Mouse (Mus musculus) forebrain, embryonic 10.5 days (tissue): ENCODE data around the gene Wwc2. TPM values are rescaled to one million over a fixed set of nuclear protein-coding genes. Genes with fewer than 3 reads are reported as not detected.

Experiments
- DNase-seq: peaks from one replicate; pipeline ENCODE4 v3.0.0-alpha.2; 2017; ENCODE audit warnings: low spot score; ENCODE audit errors: extremely low spot score
- H3K27ac ChIP-seq: fragments of 300-500 bp; sonication (generic); 2 replicates; pipeline ENCODE4 v1.5.1; 2016; ENCODE audit warnings: mild to moderate bottlenecking
- H3K27me3 ChIP-seq: fragments of 300-500 bp; sonication (generic); 2 replicates; pipeline ENCODE4 v1.6.1; 2016; ENCODE audit warnings: mild to moderate bottlenecking; ENCODE audit not compliant: poor library complexity, severe bottlenecking
- H3K36me3 ChIP-seq: fragments of 300-500 bp; sonication (generic); replicated peaks from 2 replicates; pipeline ENCODE4 v1.6.1; 2016; ENCODE audit warnings: mild to moderate bottlenecking, moderate library complexity
- H3K4me1 ChIP-seq: fragments of 300-500 bp; sonication (generic); 2 replicates; pipeline ENCODE4 v1.6.1; 2016
- H3K4me3 ChIP-seq: fragments of 300-500 bp; sonication (generic); 2 replicates; pipeline ENCODE4 v1.5.1; 2016; ENCODE audit warnings: mild to moderate bottlenecking, moderate library complexity
- H3K9me3 ChIP-seq: fragments of 300-500 bp; sonication (generic); 2 replicates; pipeline ENCODE4 v1.6.1; 2016; ENCODE audit warnings: mild to moderate bottlenecking, moderate library complexity
- WGBS: fragments of 180-500 bp; shearing (Covaris S2); methylation state at CpG from one replicate; pipeline ENCODE4 v1.1.7; 2016; 5-methylcytosine and 5-hydroxymethylcytosine counted together
- polyA plus RNA-seq: library from polyadenylated mRNA; unstranded; fragments of >200 nt; fragmentation: Nextera tagmentation; extraction: Ambion mirVana; gene quantifications from 2 replicates; pipeline ENCODE4 v1.2.1, GENCODE M21; 2016

Wwc2 gene
- polyA plus RNA-seq, 1 experiment from 2014 or later, result 7.8 TPM

GRCm38 (mm10) chr8:47819034-47819433 is 171.7 kb downstream of the Wwc2 start:
- Histone ChIP-seq H3K36me3 (no peaks in the 10 kb centered on the region), H3K4me3 (no peak overlapping the region), H3K27ac (no peak overlapping the region), H3K9me3 (peaks cover 5% of the 10 kb centered on the region; the same call in 1 of the 2 replicates), H3K4me1 (peaks cover 16% of the 10 kb centered on the region), H3K27me3 (no peaks in the 10 kb centered on the region)
- WGBS, result 93% methylated on average over 8 of the region's 8 CpGs
- DNase-seq, result no peak

- H3K27ac ChIP-seq, result peak overlapping the region; percentile 48; the same call in 1 of the 2 replicates
- H3K4me1 ChIP-seq, result peaks cover 7% of the 10 kb centered on the region
- H3K4me3 ChIP-seq, result no peak overlapping the region
- peaks cover 4% of the 10 kb centered on the region; the same call in 1 of the 2 replicates for H3K9me3 ChIP-seq
- WGBS, result 76% methylated on average over 12 of the region's 12 CpGs
- DNase-seq, result no peak
- H3K36me3 ChIP-seq, result no peaks in the 10 kb centered on the region
- H3K27me3 ChIP-seq, result no peaks in the 10 kb centered on the region
Observed at GRCm38 (mm10) chr8:47811221-47811620, 179.5 kb downstream of the Wwc2 start.

GRCm38 (mm10) chr8:47810666-47811015 is 180.1 kb downstream of the Wwc2 start:
- DNase-seq, result no peak
- 79% methylated on average over 7 of the region's 7 CpGs for WGBS
- Histone ChIP-seq H3K27me3 (no peaks in the 10 kb centered on the region), H3K36me3 (no peaks in the 10 kb centered on the region), H3K4me1 (peaks cover 7% of the 10 kb centered on the region), H3K27ac (peak overlapping the region; percentile 48; the same call in 1 of the 2 replicates), H3K9me3 (peaks cover 4% of the 10 kb centered on the region; the same call in 1 of the 2 replicates), H3K4me3 (no peak overlapping the region)

- Histone ChIP-seq H3K4me1 (peaks cover 7% of the 10 kb centered on the region), H3K9me3 (peaks cover 4% of the 10 kb centered on the region; the same call in 1 of the 2 replicates), H3K27ac (no peak overlapping the region), H3K4me3 (no peak overlapping the region), H3K27me3 (no peaks in the 10 kb centered on the region), H3K36me3 (no peaks in the 10 kb centered on the region)
- WGBS, result 90% methylated on average over 14 of the region's 14 CpGs
- no peak for DNase-seq
Observed at GRCm38 (mm10) chr8:47809970-47810665, 180.6 kb downstream of the Wwc2 start.

GRCm38 (mm10) chr8:47804262-47804661 is 186.5 kb downstream of the Wwc2 start:
- DNase-seq, result no peak
- Histone ChIP-seq H3K27ac (no peak overlapping the region), H3K36me3 (no peaks in the 10 kb centered on the region), H3K9me3 (no peaks in the 10 kb centered on the region), H3K4me3 (no peak overlapping the region), H3K27me3 (no peaks in the 10 kb centered on the region), H3K4me1 (peaks cover 7% of the 10 kb centered on the region; the same call in 1 of the 2 replicates)
- WGBS, result 93% methylated on average over 1 of the region's 1 CpGs

- no peak overlapping the region for H3K27ac ChIP-seq
- DNase-seq, result no peak
- no peaks in the 10 kb centered on the region for H3K36me3 ChIP-seq
- H3K4me1 ChIP-seq, result peaks cover 7% of the 10 kb centered on the region; the same call in 1 of the 2 replicates
- H3K9me3 ChIP-seq, result no peaks in the 10 kb centered on the region
- no peak overlapping the region for H3K4me3 ChIP-seq
- no peaks in the 10 kb centered on the region for H3K27me3 ChIP-seq
- 91% methylated on average over 2 of the region's 2 CpGs for WGBS
Observed at GRCm38 (mm10) chr8:47802349-47802748, 188.4 kb downstream of the Wwc2 start.

- H3K27me3 ChIP-seq, result no peaks in the 10 kb centered on the region
- H3K9me3 ChIP-seq, result peaks cover 9% of the 10 kb centered on the region
- DNase-seq, result no peak
- H3K36me3 ChIP-seq, result no peaks in the 10 kb centered on the region
- 93% methylated on average over 6 of the region's 6 CpGs for WGBS
- H3K27ac ChIP-seq, result no peak overlapping the region
- H3K4me1 ChIP-seq, result no peaks in the 10 kb centered on the region
- H3K4me3 ChIP-seq, result no peak overlapping the region
Observed at GRCm38 (mm10) chr8:47799438-47799837, 191.3 kb downstream of the Wwc2 start.

- no peak for DNase-seq
- Histone ChIP-seq H3K36me3 (no peaks in the 10 kb centered on the region), H3K9me3 (peaks cover 22% of the 10 kb centered on the region), H3K27me3 (no peaks in the 10 kb centered on the region), H3K27ac (no peak overlapping the region), H3K4me1 (peaks cover 18% of the 10 kb centered on the region), H3K4me3 (no peak overlapping the region)
- 86% methylated on average over 9 of the region's 9 CpGs for WGBS
Observed at GRCm38 (mm10) chr8:47791986-47792385, 198.7 kb downstream of the Wwc2 start.

GRCm38 (mm10) chr8:47787705-47788104 is 203.0 kb downstream of the Wwc2 start:
- no peak overlapping the region for H3K4me3 ChIP-seq
- peaks cover 7% of the 10 kb centered on the region; the same call in 1 of the 2 replicates for H3K9me3 ChIP-seq
- peaks cover 22% of the 10 kb centered on the region for H3K4me1 ChIP-seq
- H3K27me3 ChIP-seq, result no peaks in the 10 kb centered on the region
- WGBS, result 42% methylated on average over 10 of the region's 10 CpGs
- peak overlapping the region; percentile 69 for H3K27ac ChIP-seq
- DNase-seq, result no peak
- H3K36me3 ChIP-seq, result no peaks in the 10 kb centered on the region

GRCm38 (mm10) chr8:47786323-47786722 is 204.4 kb downstream of the Wwc2 start:
- Histone ChIP-seq H3K27me3 (no peaks in the 10 kb centered on the region), H3K4me3 (no peak overlapping the region), H3K27ac (no peak overlapping the region), H3K4me1 (peaks cover 22% of the 10 kb centered on the region), H3K36me3 (no peaks in the 10 kb centered on the region), H3K9me3 (peaks cover 7% of the 10 kb centered on the region; the same call in 1 of the 2 replicates)
- no peak for DNase-seq
- 94% methylated on average over 15 of the region's 15 CpGs for WGBS

- DNase-seq, result no peak
Observed at GRCm38 (mm10) chr8:47784436-47784835, 206.3 kb downstream of the Wwc2 start.

GRCm38 (mm10) chr8:47783944-47784343 is 206.8 kb downstream of the Wwc2 start:
- DNase-seq, result no peak
- WGBS, result 98% methylated on average over 6 of the region's 6 CpGs
- H3K9me3 ChIP-seq, result peaks cover 7% of the 10 kb centered on the region; the same call in 1 of the 2 replicates
- H3K4me1 ChIP-seq, result peaks cover 22% of the 10 kb centered on the region
- H3K4me3 ChIP-seq, result no peak overlapping the region
- no peaks in the 10 kb centered on the region for H3K36me3 ChIP-seq
- H3K27me3 ChIP-seq, result no peaks in the 10 kb centered on the region
- no peak overlapping the region for H3K27ac ChIP-seq

More at GRCm38 (mm10) chr8:47784436-47784835, 206.3 kb downstream of the Wwc2 start:
- no peak overlapping the region for H3K4me3 ChIP-seq
- 90% methylated on average over 7 of the region's 7 CpGs for WGBS
- H3K27me3 ChIP-seq, result no peaks in the 10 kb centered on the region
- no peak overlapping the region for H3K27ac ChIP-seq
- no peaks in the 10 kb centered on the region for H3K36me3 ChIP-seq
- peaks cover 7% of the 10 kb centered on the region; the same call in 1 of the 2 replicates for H3K9me3 ChIP-seq
- H3K4me1 ChIP-seq, result peaks cover 22% of the 10 kb centered on the region

GRCm38 (mm10) chr8:47783544-47783943 is 207.2 kb downstream of the Wwc2 start:
- Histone ChIP-seq H3K4me3 (no peak overlapping the region), H3K9me3 (peaks cover 7% of the 10 kb centered on the region; the same call in 1 of the 2 replicates), H3K36me3 (no peaks in the 10 kb centered on the region), H3K27ac (no peak overlapping the region), H3K4me1 (peaks cover 19% of the 10 kb centered on the region), H3K27me3 (no peaks in the 10 kb centered on the region)
- no peak for DNase-seq
- WGBS, result 92% methylated on average over 2 of the region's 2 CpGs
